Mouse (Mus musculus) thymus, adult 2 months (tissue): Measurements from ENCODE around the gene Map4k3. TPM values are rescaled to one million over a fixed set of nuclear protein-coding genes. Genes with fewer than 3 reads are reported as not detected.

Experiments used
- DNase-seq: peaks from one replicate; pipeline ENCODE4 v3.0.0; 2021
- H3K27ac ChIP-seq: fragments of 200-500 bp; 2 replicates; pipeline ENCODE4 v1.5.1; 2012; ENCODE audit warnings: low read length, control low read depth; ENCODE audit not compliant: control insufficient read depth, insufficient read depth
- H3K27me3 ChIP-seq: fragments of 200-500 bp; 2 replicates; pipeline ENCODE4 v1.6.1; 2012; ENCODE audit warnings: mild to moderate bottlenecking, low read length, moderate library complexity, mixed read lengths; ENCODE audit not compliant: control insufficient read depth, insufficient read depth
- H3K36me3 ChIP-seq: fragments of 200-500 bp; 2 replicates; pipeline ENCODE4 v1.6.1; 2012; ENCODE audit warnings: mild to moderate bottlenecking, low read length, moderate library complexity; ENCODE audit not compliant: control insufficient read depth, insufficient read depth
- H3K4me1 ChIP-seq: fragments of 200-500 bp; replicated peaks from 2 replicates; pipeline ENCODE4 v1.6.1; 2012; ENCODE audit warnings: low read length; ENCODE audit not compliant: control insufficient read depth, insufficient read depth
- H3K4me3 ChIP-seq: fragments of 200-500 bp; 2 replicates; pipeline ENCODE4 v1.5.1; 2012; ENCODE audit warnings: mild to moderate bottlenecking, low read length, control low read depth, moderate library complexity; ENCODE audit not compliant: control insufficient read depth, insufficient read depth
- CTCF ChIP-seq: fragments of 200-500 bp; IDR thresholded peaks from 2 replicates; pipeline ENCODE4 v1.5.1; 2012; ENCODE audit warnings: mild to moderate bottlenecking, control low read depth, low read length, moderate library complexity, borderline replicate concordance; ENCODE audit not compliant: control insufficient read depth, poor library complexity, insufficient read depth; ENCODE audit errors: extremely low read depth
- POLR2A ChIP-seq: fragments of 200-500 bp; IDR thresholded peaks from 2 replicates; pipeline ENCODE4 v1.6.1; 2012; ENCODE audit warnings: mild to moderate bottlenecking, low read length, control low read depth, moderate library complexity; ENCODE audit not compliant: control insufficient read depth, poor library complexity, insufficient read depth; ENCODE audit errors: extremely low read depth
- WGBS: fragments of 180-500 bp; shearing (Covaris S2); methylation state at CpG from one replicate; pipeline ENCODE4 v1.1.7; 2018; 5-methylcytosine and 5-hydroxymethylcytosine counted together
- polyA plus RNA-seq: library from polyadenylated mRNA; depleted of rRNA; stranded (reverse); fragments of >200 nt; gene quantifications from 2 replicates; pipeline ENCODE4 v1.2.3, GENCODE M21; 2012

The Map4k3 gene
- polyA plus RNA-seq, 1 experiment, result 5.9 TPM

DNA sequence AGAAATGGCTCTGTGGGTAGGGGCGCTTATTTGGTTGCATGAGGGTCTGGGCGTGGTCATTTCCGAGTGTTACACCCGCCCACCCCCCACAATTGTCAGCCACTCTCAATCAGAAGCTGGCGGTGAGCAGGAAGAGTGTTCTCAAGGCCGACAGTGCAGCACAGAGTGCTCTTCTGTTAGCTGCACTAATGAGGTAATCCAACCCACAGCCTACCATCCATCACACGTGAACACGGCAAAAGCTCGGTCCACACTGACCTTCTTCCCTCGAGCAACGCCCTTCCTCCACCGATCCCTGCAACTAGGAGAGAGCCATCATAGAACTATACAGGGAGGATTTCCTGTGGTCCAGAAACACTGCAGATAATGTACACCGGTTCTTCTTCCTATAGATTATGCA is 36.1 kb downstream of the Map4k3 start:
- no peak for DNase-seq
- TF ChIP-seq CTCF (no peak), POLR2A (no peak)
- Histone ChIP-seq H3K27ac (no peak overlapping the region), H3K4me3 (no peak overlapping the region), H3K36me3 (no peaks in the 10 kb centered on the region), H3K4me1 (no peaks in the 10 kb centered on the region), H3K27me3 (no peaks in the 10 kb centered on the region)
- WGBS, result 94% methylated on average over 13 of the region's 13 CpGs

- no peaks in the 10 kb centered on the region for H3K36me3 ChIP-seq
- no peak for TF ChIP-seq CTCF
- TF ChIP-seq POLR2A, result no peak
- 98% methylated on average over 11 of the region's 11 CpGs for WGBS
- no peak for DNase-seq
- no peak overlapping the region for H3K27ac ChIP-seq
- no peak overlapping the region for H3K4me3 ChIP-seq
- no peaks in the 10 kb centered on the region for H3K27me3 ChIP-seq
- no peaks in the 10 kb centered on the region for H3K4me1 ChIP-seq
These were observed 39.6 kb downstream of the Map4k3 start for GRCm38 (mm10) chr17:80688701-80689100.

- no peak for DNase-seq
- no peak overlapping the region for H3K4me3 ChIP-seq
- no peaks in the 10 kb centered on the region for H3K27me3 ChIP-seq
- TF ChIP-seq POLR2A (no peak), CTCF (no peak)
- H3K36me3 ChIP-seq, result no peaks in the 10 kb centered on the region
- 92% methylated on average over 5 of the region's 5 CpGs for WGBS
- no peaks in the 10 kb centered on the region for H3K4me1 ChIP-seq
- no peak overlapping the region for H3K27ac ChIP-seq
These were observed 42.2 kb downstream of the Map4k3 start for GRCm38 (mm10) chr17:80686066-80686465.

GRCm38 (mm10) chr17:80683821-80684576 is 44.3 kb downstream of the Map4k3 start:
- WGBS, result 81% methylated on average over 6 of the region's 6 CpGs
- H3K4me3 ChIP-seq, result no peak overlapping the region
- no peaks in the 10 kb centered on the region for H3K4me1 ChIP-seq
- no peaks in the 10 kb centered on the region for H3K27me3 ChIP-seq
- TF ChIP-seq CTCF (no peak), POLR2A (no peak)
- no peak for DNase-seq
- H3K27ac ChIP-seq, result no peak overlapping the region
- H3K36me3 ChIP-seq, result no peaks in the 10 kb centered on the region

- DNase-seq, result no peak
- WGBS, result 95% methylated on average over 5 of the region's 5 CpGs
- no peak overlapping the region for H3K27ac ChIP-seq
- H3K4me1 ChIP-seq, result no peaks in the 10 kb centered on the region
- H3K4me3 ChIP-seq, result no peak overlapping the region
- TF ChIP-seq CTCF, result no peak
- TF ChIP-seq POLR2A, result no peak
- H3K36me3 ChIP-seq, result no peaks in the 10 kb centered on the region
- no peaks in the 10 kb centered on the region for H3K27me3 ChIP-seq
These were observed 45.2 kb downstream of the Map4k3 start for GRCm38 (mm10) chr17:80683041-80683440.

DNA sequence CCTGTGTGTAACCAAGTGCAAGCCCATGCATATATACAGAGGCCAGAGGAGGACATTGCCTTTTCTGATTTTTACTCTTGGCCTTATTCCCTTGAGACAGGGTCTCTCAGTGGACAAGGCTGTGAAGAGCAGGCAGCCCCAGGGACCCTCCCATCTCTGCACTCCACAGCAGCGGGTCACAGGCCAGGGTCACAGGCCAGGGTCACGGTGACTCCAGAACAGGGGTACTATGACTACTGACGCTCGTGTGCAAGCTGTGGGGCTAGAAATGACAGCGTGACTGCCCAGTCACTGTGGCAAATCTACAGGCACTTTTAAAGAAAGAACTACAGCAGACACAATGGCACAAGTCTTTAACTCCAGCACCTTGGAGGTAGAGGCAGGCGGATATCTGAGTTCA is 50.1 kb downstream of the Map4k3 start:
- no peaks in the 10 kb centered on the region for H3K36me3 ChIP-seq
- TF ChIP-seq POLR2A, result no peak
- TF ChIP-seq CTCF, result no peak
- no peak overlapping the region for H3K27ac ChIP-seq
- DNase-seq, result no peak
- H3K4me3 ChIP-seq, result no peak overlapping the region
- 97% methylated on average over 6 of the region's 6 CpGs for WGBS
- no peaks in the 10 kb centered on the region for H3K27me3 ChIP-seq
- no peaks in the 10 kb centered on the region for H3K4me1 ChIP-seq
